Mouse (Mus musculus) lung, postnatal 0 days (tissue): ENCODE measurements at regions not wholly inside any gene's neighbourhood (a gene's known extent, or its start where the extent isn't known, plus 50 kb on each side); places are given as distances from the start of the nearest gene placed in this dataset.

Experiments
- CTCF ChIP-seq: IDR thresholded peaks from 2 replicates; pipeline ENCODE4 v1.5.1; 2016; ENCODE audit warnings: antibody characterized with exemption, mild to moderate bottlenecking
- EP300 ChIP-seq: IDR thresholded peaks from 2 replicates; pipeline ENCODE4 v1.6.1; 2016; ENCODE audit warnings: antibody characterized with exemption, mild to moderate bottlenecking, control low read depth

DNA sequence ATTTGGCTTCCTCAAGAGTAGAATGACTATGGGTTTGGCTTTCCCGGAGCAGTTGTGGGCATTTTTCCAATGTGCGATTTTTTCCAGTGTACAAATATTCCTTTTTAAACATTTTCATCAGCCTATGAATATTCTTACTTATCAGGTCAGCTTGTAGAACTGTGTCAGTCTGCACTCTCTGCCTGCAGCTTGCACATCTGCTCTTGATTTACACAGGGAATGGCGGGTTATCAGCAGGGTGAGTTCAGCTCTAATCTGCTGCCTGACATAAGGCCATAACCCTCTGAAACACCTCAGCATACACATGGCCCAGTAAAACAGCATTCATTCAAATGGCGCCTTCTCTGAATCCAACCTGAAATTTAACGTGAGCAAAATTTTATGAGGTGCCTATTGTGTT is 241.1 kb upstream of the Noct start:
- TF ChIP-seq CTCF, result no peak
- no peak for TF ChIP-seq EP300
